10 mouse cellular contexts compared by ENCODE assay signal in the genomic region with DNA sequence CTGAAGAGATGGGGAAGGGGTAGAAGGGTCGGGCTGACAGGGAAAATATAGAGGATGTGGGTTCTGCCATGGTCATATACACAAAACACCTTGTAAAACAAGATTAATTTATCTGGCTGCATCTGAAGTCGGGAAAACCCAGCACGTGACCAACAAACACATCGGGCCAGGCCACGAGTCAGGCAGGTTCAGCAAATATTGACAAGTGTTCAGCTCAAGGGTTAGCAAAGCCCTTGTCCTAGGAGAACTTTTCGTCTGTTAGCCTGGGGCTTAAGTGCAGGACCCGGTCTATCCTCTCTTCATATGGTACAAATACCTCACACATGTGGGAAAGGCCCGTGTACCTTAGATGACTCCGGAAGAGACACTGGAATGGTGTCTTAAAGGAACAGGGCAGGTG. TPM values are rescaled to one million over a fixed set of nuclear protein-coding genes. Genes with fewer than 3 reads are reported as not detected.
DNase-seq lines count a peak whose midpoint lies in the region; ATAC-seq and TF ChIP-seq lines count a peak whose summit lies in the region.
"Had no signal": no experiment of that assay in that cellular context is flagged by ENCODE, and none has a peak within 500 bp of the region (broad histone marks: within the 10 kb centered on the region; RNA-seq: fewer than 3 reads in every experiment).

No protein-coding gene starts in this region.

- 87% methylated on average over 9 of the region's 9 CpGs for WGBS in forebrain, embryonic 10.5 days
- WGBS in forebrain, embryonic 16.5 days, result 78% methylated on average over 9 of the region's 9 CpGs
- WGBS in lung, embryonic 14.5 days, result 36% methylated on average over 9 of the region's 9 CpGs
- WGBS in liver, embryonic 11.5 days, result 62% methylated on average over 9 of the region's 9 CpGs

- no peak overlapping the region for H3K9ac ChIP-seq in forebrain, embryonic 16.5 days (replicated peaks; ENCODE audit: low read depth, low read length)
- H3K9ac ChIP-seq in lung, embryonic 14.5 days, result no peak overlapping the region
- 0 out of 2 replicates have a peak overlapping the region, but pooled peaks have one; percentile 5 for H3K9ac ChIP-seq in liver, embryonic 11.5 days (ENCODE audit: low read depth, low read length)
- H3K9ac ChIP-seq: midbrain, embryonic 12.5 days had no signal

- no peak overlapping the region for H3K4me3 ChIP-seq in forebrain, embryonic 10.5 days
- no peak overlapping the region for H3K4me3 ChIP-seq in forebrain, embryonic 16.5 days (replicated peaks; ENCODE audit: low read length)
- H3K4me3 ChIP-seq in lung, embryonic 14.5 days (ENCODE audit: low read depth, low read length), result no peak overlapping the region
- H3K4me3 ChIP-seq in liver, embryonic 11.5 days (ENCODE audit: low read depth, low read length), result no peak overlapping the region
- H3K4me3 ChIP-seq: left cerebral cortex, adult 2 months; midbrain, embryonic 12.5 days had no signal

- ATAC-seq in forebrain, embryonic 16.5 days, result no peak
- peak; percentile 19; the same call in 1 of the 2 replicates for ATAC-seq in lung, embryonic 14.5 days (ENCODE audit: insufficient read depth)
- no peak for ATAC-seq in liver, embryonic 11.5 days (replicated peaks; ENCODE audit: low FRiP score)
- no peak for ATAC-seq in inflammation-experienced regulatory T-cells, adult 6 months

- H3K4me1 ChIP-seq in forebrain, embryonic 10.5 days, result peaks cover 85% of the 10 kb centered on the region
- peaks cover 27% of the 10 kb centered on the region for H3K4me1 ChIP-seq in forebrain, embryonic 16.5 days (replicated peaks; ENCODE audit: control insufficient read depth, insufficient read depth, low read length)
- H3K4me1 ChIP-seq in lung, embryonic 14.5 days (ENCODE audit: insufficient read depth), result peaks cover 86% of the 10 kb centered on the region
- H3K4me1 ChIP-seq in liver, embryonic 11.5 days (replicated peaks; ENCODE audit: control insufficient read depth, insufficient read depth, low read length), result peaks cover 74% of the 10 kb centered on the region

- no peak for DNase-seq in forebrain, embryonic 10.5 days (ENCODE audit: extremely low spot score, low spot score)
- DNase-seq in lung, embryonic 14.5 days, result no peak
- no peak for DNase-seq in lung, postnatal 14 days
- DNase-seq in liver, embryonic 11.5 days (ENCODE audit: low spot score), result no peak
- DNase-seq in splenic B cell, adult 2 months (ENCODE audit: low read depth, low spot score), result peak; percentile 45
- no peak for DNase-seq in adrenal gland, postnatal 25 days

- H3K9me3 ChIP-seq in forebrain, embryonic 10.5 days, result no peaks in the 10 kb centered on the region
- no peaks in the 10 kb centered on the region for H3K9me3 ChIP-seq in forebrain, embryonic 16.5 days (ENCODE audit: control insufficient read depth, low read length)
- H3K9me3 ChIP-seq in lung, embryonic 14.5 days (ENCODE audit: low read depth, low read length), result no peaks in the 10 kb centered on the region
- no peaks in the 10 kb centered on the region for H3K9me3 ChIP-seq in liver, embryonic 11.5 days (ENCODE audit: control insufficient read depth, low read length)
- H3K9me3 ChIP-seq: midbrain, embryonic 12.5 days had no signal

- 0 out of 2 replicates have a peak, but pooled peaks cover 6% of the 10 kb centered on the region for H3K27me3 ChIP-seq in forebrain, embryonic 10.5 days (ENCODE audit: poor library complexity, severe bottlenecking)
- no peaks in the 10 kb centered on the region for H3K27me3 ChIP-seq in forebrain, embryonic 16.5 days (replicated peaks; ENCODE audit: control insufficient read depth, insufficient read depth, low read length)
- no peaks in the 10 kb centered on the region for H3K27me3 ChIP-seq in lung, embryonic 14.5 days (ENCODE audit: insufficient read depth, low read length)
- H3K27me3 ChIP-seq in liver, embryonic 11.5 days (replicated peaks; ENCODE audit: control insufficient read depth, insufficient read depth, low read length), result no peaks in the 10 kb centered on the region
- H3K27me3 ChIP-seq in splenic B cell, adult 2 months (ENCODE audit: control insufficient read depth, insufficient read depth, low read length, poor library complexity, severe bottlenecking), result no peaks in the 10 kb centered on the region

- no peak for TF ChIP-seq CTCF in lung, embryonic 14.5 days (IDR thresholded peaks at IDR 0.05; ENCODE audit: low read depth)

- no peaks in the 10 kb centered on the region for H3K36me3 ChIP-seq in forebrain, embryonic 10.5 days (replicated peaks)
- no peaks in the 10 kb centered on the region for H3K36me3 ChIP-seq in forebrain, embryonic 16.5 days (ENCODE audit: control insufficient read depth, insufficient read depth)
- H3K36me3 ChIP-seq in lung, embryonic 14.5 days (ENCODE audit: insufficient read depth), result no peaks in the 10 kb centered on the region
- H3K36me3 ChIP-seq in liver, embryonic 11.5 days (ENCODE audit: control insufficient read depth, insufficient read depth, low read length), result no peaks in the 10 kb centered on the region
- no peaks in the 10 kb centered on the region for H3K36me3 ChIP-seq in splenic B cell, adult 2 months (ENCODE audit: control insufficient read depth, insufficient read depth, low read length, poor library complexity, severe bottlenecking)
- H3K36me3 ChIP-seq: midbrain, embryonic 12.5 days had no signal

- H3K4me2 ChIP-seq in forebrain, embryonic 16.5 days (ENCODE audit: low read length), result no peak overlapping the region
- H3K4me2 ChIP-seq in lung, embryonic 14.5 days, result peak overlapping the region; percentile 32
- peak overlapping the region; percentile 31; the same call in 1 of the 2 replicates for H3K4me2 ChIP-seq in liver, embryonic 11.5 days
- H3K4me2 ChIP-seq: midbrain, embryonic 12.5 days had no signal

- peak overlapping the region; percentile 42; the same call in 1 of the 2 replicates for H3K27ac ChIP-seq in forebrain, embryonic 10.5 days
- H3K27ac ChIP-seq in forebrain, embryonic 16.5 days (ENCODE audit: low read length), result no peak overlapping the region
- peak overlapping the region; percentile 3 for H3K27ac ChIP-seq in lung, embryonic 14.5 days (ENCODE audit: low read depth)
- H3K27ac ChIP-seq in liver, embryonic 11.5 days (ENCODE audit: low read depth, low read length), result peak overlapping the region; percentile 22; the same call in 1 of the 2 replicates
- H3K27ac ChIP-seq: left cerebral cortex, adult 2 months; midbrain, embryonic 12.5 days had no signal

RNA-seq across cellular contexts. Expression of a gene that starts 18.1 kb away (rescaled TPM):
- polyA plus RNA-seq in forebrain, embryonic 10.5 days (2016; fragmentation: Nextera tagmentation; extraction: Ambion mirVana), result 1.5 and 1.8 TPM in 2 replicates
- 2.1 and 2.2 TPM in 2 replicates for polyA plus RNA-seq in forebrain, embryonic 16.5 days (2015; fragmentation: Nextera tagmentation; extraction: Ambion mirVana)
- polyA plus RNA-seq in lung, embryonic 14.5 days (2014; fragmentation: Nextera tagmentation; extraction: Ambion mirVana), result 10.2 and 12.0 TPM in 2 replicates
- 2.9 and 3.6 TPM in 2 replicates for polyA plus RNA-seq in liver, embryonic 11.5 days (2014; fragmentation: Nextera tagmentation; extraction: Ambion mirVana)
- total RNA-seq in adrenal gland, postnatal 25 days (2021), result 36.2 and 41.6 TPM in 2 replicates
- polyA plus RNA-seq in inflammation-experienced regulatory T-cells, adult 6 months (2017; shearing (Covaris generic)), result under 1 TPM; 0.30 to 0.87 (median 0.54) TPM
